Mouse (Mus musculus): ENCODE results near the gene Grsf1. TPM values are rescaled to one million over a fixed set of nuclear protein-coding genes. Genes with fewer than 3 reads are reported as not detected.

Grsf1 gene
- polyA plus RNA-seq, 1 experiment from 2014 or later = 32.8 TPM

DNA sequence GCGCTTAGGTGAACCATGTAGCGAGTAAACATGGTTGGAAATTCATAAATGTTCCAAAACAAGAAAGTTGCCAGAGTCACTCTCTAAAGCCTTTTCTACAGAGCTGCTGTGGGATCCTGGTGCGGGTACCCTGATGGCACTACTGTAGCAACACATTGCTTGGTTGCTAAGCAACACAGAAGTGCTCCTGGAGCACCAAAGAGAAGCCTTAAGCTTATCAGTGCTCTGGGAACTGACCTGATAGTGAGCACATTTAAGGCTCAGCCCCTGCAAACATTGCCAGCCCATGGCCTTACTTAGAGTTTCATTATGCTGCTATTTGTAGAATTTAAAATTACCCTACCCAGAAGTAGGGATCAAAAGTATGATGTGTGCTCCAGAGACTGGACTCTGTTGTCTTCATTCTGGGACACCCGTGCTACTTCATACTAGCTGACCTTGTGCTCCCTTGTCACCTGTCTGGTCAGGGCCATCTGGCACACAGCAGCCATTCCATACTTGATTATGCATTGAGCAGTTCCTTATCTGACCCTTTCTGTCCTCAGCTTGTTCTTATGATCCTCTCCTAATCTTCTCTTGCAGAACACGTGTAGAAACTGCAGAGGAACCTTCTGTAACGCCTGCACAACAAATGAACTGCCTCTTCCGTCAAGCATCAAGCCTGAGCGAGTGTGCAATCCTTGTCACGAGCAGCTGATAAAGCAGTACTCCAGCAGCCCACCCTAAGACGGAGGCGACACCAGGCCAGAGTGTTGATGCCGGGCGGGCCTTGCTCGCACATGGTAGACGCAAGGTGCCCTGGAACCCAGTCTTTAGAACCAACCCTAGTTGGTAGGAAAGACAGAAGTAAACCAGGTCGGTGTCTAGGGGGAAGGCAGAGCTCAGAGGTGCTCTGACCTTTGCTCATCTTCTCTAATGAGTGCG lies 26.5 kb downstream of the Grsf1 start:
- Histone ChIP-seq H3K9me3 (ENCODE audit: control insufficient read depth, low read length) (no peaks in the 10 kb centered on the region), H3K9ac (ENCODE audit: low read length) (no peak overlapping the region), H3K36me3 (ENCODE audit: control insufficient read depth, insufficient read depth, low read length) (peaks cover 10% of the 10 kb centered on the region), H3K4me2 (replicated peaks; ENCODE audit: low read depth) (no peak overlapping the region), H3K4me1 (replicated peaks; ENCODE audit: control insufficient read depth, insufficient read depth) (no peaks in the 10 kb centered on the region), H3K4me3 (ENCODE audit: low read depth, low read length) (no peak overlapping the region), H3K27me3 (ENCODE audit: control insufficient read depth, insufficient read depth, low read length) (no peaks in the 10 kb centered on the region), H3K27ac (replicated peaks) (no peak overlapping the region)
- 80% methylated on average over 17 of the region's 17 CpGs for WGBS
- ATAC-seq (ENCODE audit: low FRiP score, low TSS enrichment) (no peak), DNase-seq (ENCODE audit: low spot score) (no peak)
- TF ChIP-seq EP300 (optimal IDR thresholded peaks at IDR 0.05) (no peak), CTCF (IDR thresholded peaks at IDR 0.05; ENCODE audit: low read depth) (no peak)

DNA sequence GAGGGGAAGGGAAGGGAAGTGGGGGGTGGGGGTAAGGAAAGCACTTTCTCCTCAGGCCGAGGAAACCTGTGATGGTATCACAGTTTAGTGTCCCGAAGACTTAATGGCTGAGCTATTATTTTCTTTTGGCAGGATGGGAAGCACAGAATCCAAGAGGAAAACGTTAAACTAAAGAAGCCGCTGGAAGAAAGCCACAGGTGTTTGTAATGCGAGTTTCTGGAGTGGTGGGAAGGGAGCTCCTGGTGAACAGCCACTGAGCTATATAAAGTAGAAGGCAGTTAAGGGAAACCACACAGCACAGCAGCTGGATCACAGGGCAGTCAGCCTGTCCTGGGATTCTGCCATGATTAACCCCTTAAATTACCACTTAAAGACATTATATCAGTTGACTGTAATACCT lies 30.6 kb downstream of the Grsf1 start:
- H3K4me2 ChIP-seq (replicated peaks; ENCODE audit: low read depth) = no peak overlapping the region
- no peak overlapping the region for H3K27ac ChIP-seq (replicated peaks)
- H3K36me3 ChIP-seq (ENCODE audit: control insufficient read depth, insufficient read depth, low read length) = peaks cover 12% of the 10 kb centered on the region
- no peak for TF ChIP-seq EP300 (optimal IDR thresholded peaks at IDR 0.05)
- TF ChIP-seq CTCF (IDR thresholded peaks at IDR 0.05; ENCODE audit: low read depth) = no peak
- H3K9me3 ChIP-seq (ENCODE audit: control insufficient read depth, low read length) = no peaks in the 10 kb centered on the region
- H3K4me1 ChIP-seq (replicated peaks; ENCODE audit: control insufficient read depth, insufficient read depth) = no peaks in the 10 kb centered on the region
- 61% methylated on average over 5 of the region's 5 CpGs for WGBS
- DNase-seq (ENCODE audit: low spot score) (no peak), ATAC-seq (ENCODE audit: low FRiP score, low TSS enrichment) (no peak)
- no peak overlapping the region for H3K4me3 ChIP-seq (ENCODE audit: low read depth, low read length)
- H3K27me3 ChIP-seq (ENCODE audit: control insufficient read depth, insufficient read depth, low read length) = no peaks in the 10 kb centered on the region
- H3K9ac ChIP-seq (ENCODE audit: low read length) = no peak overlapping the region

DNA sequence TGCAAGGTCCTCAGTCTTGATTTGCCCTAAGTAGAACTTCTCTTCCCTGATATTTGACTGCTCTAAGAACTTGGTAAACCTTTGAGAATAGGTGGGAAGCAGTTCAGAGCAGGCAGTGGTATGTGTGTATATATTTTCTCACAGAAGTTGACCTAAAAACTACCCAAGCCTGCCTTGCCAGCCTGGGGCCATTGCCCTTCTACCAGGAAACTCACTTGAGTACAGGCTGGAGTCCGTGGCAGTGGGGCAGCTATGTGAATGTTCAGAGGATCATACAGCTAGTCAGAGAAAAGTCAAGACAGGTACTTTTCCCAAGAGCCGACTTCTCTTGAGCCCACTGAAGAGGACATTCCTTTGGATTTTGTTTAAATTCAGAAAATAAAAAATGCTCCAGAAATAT lies 31.1 kb downstream of the Grsf1 start:
- no peak overlapping the region for H3K9ac ChIP-seq (ENCODE audit: low read length)
- peak; percentile 2 for DNase-seq (ENCODE audit: low spot score)
- H3K4me3 ChIP-seq (ENCODE audit: low read depth, low read length) = no peak overlapping the region
- TF ChIP-seq EP300 (optimal IDR thresholded peaks at IDR 0.05) (no peak), CTCF (IDR thresholded peaks at IDR 0.05; ENCODE audit: low read depth) (no peak)
- WGBS = 77% methylated on average over 2 of the region's 2 CpGs
- no peaks in the 10 kb centered on the region for H3K27me3 ChIP-seq (ENCODE audit: control insufficient read depth, insufficient read depth, low read length)
- no peaks in the 10 kb centered on the region for H3K4me1 ChIP-seq (replicated peaks; ENCODE audit: control insufficient read depth, insufficient read depth)
- H3K9me3 ChIP-seq (ENCODE audit: control insufficient read depth, low read length) = no peaks in the 10 kb centered on the region
- no peak overlapping the region for H3K27ac ChIP-seq (replicated peaks)
- H3K36me3 ChIP-seq (ENCODE audit: control insufficient read depth, insufficient read depth, low read length) = peaks cover 12% of the 10 kb centered on the region
- ATAC-seq (ENCODE audit: low FRiP score, low TSS enrichment) = no peak
- no peak overlapping the region for H3K4me2 ChIP-seq (replicated peaks; ENCODE audit: low read depth)

DNA sequence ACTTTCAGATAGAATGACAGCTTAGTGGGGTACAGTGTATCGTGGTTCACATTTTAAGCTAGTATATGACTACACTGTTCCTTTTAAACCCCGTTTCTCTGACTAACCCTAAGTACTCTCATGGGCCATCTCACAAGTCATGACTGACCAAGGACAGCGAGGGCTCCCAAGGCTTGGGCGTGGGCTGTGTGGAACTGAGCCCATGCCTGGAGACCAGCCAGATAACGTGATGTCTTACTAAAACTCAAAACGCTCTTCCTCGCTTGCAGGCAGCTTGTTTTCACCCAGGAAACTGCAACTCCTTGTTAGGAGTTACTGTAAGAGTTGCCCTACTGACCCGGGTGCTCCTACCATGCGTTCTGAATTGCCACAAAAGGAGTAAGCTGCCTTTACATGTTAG lies 32.5 kb downstream of the Grsf1 start:
- no peak overlapping the region for H3K27ac ChIP-seq (replicated peaks)
- no peaks in the 10 kb centered on the region for H3K9me3 ChIP-seq (ENCODE audit: control insufficient read depth, low read length)
- 80% methylated on average over 9 of the region's 9 CpGs for WGBS
- H3K27me3 ChIP-seq (ENCODE audit: control insufficient read depth, insufficient read depth, low read length) = no peaks in the 10 kb centered on the region
- H3K4me1 ChIP-seq (replicated peaks; ENCODE audit: control insufficient read depth, insufficient read depth) = no peaks in the 10 kb centered on the region
- no peak overlapping the region for H3K9ac ChIP-seq (ENCODE audit: low read length)
- H3K4me3 ChIP-seq (ENCODE audit: low read depth, low read length) = no peak overlapping the region
- peaks cover 5% of the 10 kb centered on the region for H3K36me3 ChIP-seq (ENCODE audit: control insufficient read depth, insufficient read depth, low read length)
- TF ChIP-seq CTCF (IDR thresholded peaks at IDR 0.05; ENCODE audit: low read depth) = no peak
- ATAC-seq (ENCODE audit: low FRiP score, low TSS enrichment) (no peak), DNase-seq (ENCODE audit: low spot score) (peak; percentile 6)
- no peak overlapping the region for H3K4me2 ChIP-seq (replicated peaks; ENCODE audit: low read depth)

DNA sequence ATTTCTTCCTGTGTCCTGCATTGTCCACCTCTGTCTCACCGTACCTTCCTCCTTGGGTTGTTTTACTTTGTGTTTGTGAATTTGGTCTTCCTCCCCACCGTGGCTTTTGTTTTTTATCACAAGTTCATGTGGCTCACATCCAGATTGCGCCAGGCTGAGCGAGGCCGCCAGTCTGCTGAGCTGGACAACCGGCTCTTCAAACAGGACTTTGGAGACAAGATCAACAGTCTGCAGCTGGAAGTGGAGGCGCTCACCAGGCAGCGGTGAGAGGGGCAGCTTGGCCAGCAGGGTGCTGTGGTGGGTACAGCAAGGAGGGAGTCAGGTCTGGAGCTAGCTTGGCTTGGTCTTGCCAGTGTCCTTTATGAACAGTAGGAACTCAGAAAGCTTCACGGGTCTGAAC lies 33.2 kb downstream of the Grsf1 start:
- TF ChIP-seq EP300 (optimal IDR thresholded peaks at IDR 0.05) (no peak), CTCF (IDR thresholded peaks at IDR 0.05; ENCODE audit: low read depth) (no peak)
- no peak overlapping the region for H3K27ac ChIP-seq (replicated peaks)
- H3K4me3 ChIP-seq (ENCODE audit: low read depth, low read length) = no peak overlapping the region
- peak; percentile 9 for DNase-seq (ENCODE audit: low spot score)
- WGBS = 77% methylated on average over 9 of the region's 9 CpGs
- H3K36me3 ChIP-seq (ENCODE audit: control insufficient read depth, insufficient read depth, low read length) = peaks cover 3% of the 10 kb centered on the region; the same call in 1 of the 2 replicates
- H3K9me3 ChIP-seq (ENCODE audit: control insufficient read depth, low read length) = no peaks in the 10 kb centered on the region
- ATAC-seq (ENCODE audit: low FRiP score, low TSS enrichment) = no peak
- no peaks in the 10 kb centered on the region for H3K4me1 ChIP-seq (replicated peaks; ENCODE audit: control insufficient read depth, insufficient read depth)
- no peak overlapping the region for H3K4me2 ChIP-seq (replicated peaks; ENCODE audit: low read depth)
- H3K27me3 ChIP-seq (ENCODE audit: control insufficient read depth, insufficient read depth, low read length) = no peaks in the 10 kb centered on the region
- H3K9ac ChIP-seq (ENCODE audit: low read length) = no peak overlapping the region

DNA sequence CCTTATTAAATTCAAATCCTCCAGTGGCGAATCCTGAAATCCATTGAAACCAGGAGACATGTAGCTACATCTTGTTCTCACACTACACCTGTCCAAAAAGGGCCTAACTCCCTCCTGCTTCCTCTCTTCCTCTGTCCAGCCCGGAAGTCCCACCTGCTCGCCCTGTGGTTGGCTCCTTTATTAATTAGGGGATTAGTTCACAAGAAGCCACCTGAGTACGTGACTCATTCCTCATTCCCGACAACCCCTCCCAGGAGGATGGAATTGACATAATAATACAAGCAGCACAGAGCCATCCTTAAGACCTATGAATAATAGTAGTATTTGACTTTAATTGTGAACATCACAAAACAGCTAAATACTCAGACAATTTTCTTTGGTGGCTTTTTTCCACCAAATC lies 41.9 kb downstream of the Grsf1 start:
- no peak overlapping the region for H3K4me2 ChIP-seq (replicated peaks; ENCODE audit: low read depth)
- H3K4me1 ChIP-seq (replicated peaks; ENCODE audit: control insufficient read depth, insufficient read depth) = no peaks in the 10 kb centered on the region
- DNase-seq (ENCODE audit: low spot score) = no peak
- ATAC-seq (ENCODE audit: low FRiP score, low TSS enrichment) = no peak
- no peak overlapping the region for H3K4me3 ChIP-seq (ENCODE audit: low read depth, low read length)
- TF ChIP-seq CTCF (IDR thresholded peaks at IDR 0.05; ENCODE audit: low read depth) (no peak), EP300 (optimal IDR thresholded peaks at IDR 0.05) (no peak)
- no peak overlapping the region for H3K9ac ChIP-seq (ENCODE audit: low read length)
- no peaks in the 10 kb centered on the region for H3K27me3 ChIP-seq (ENCODE audit: control insufficient read depth, insufficient read depth, low read length)
- peaks cover 13% of the 10 kb centered on the region for H3K36me3 ChIP-seq (ENCODE audit: control insufficient read depth, insufficient read depth, low read length)
- no peak overlapping the region for H3K27ac ChIP-seq (replicated peaks)
- no peaks in the 10 kb centered on the region for H3K9me3 ChIP-seq (ENCODE audit: control insufficient read depth, low read length)
- WGBS = 82% methylated on average over 5 of the region's 5 CpGs

Data from stomach, postnatal 0 days (tissue).